Mouse (Mus musculus): ENCODE measurements at regions not wholly inside any gene's neighbourhood (a gene's known extent, or its start where the extent isn't known, plus 50 kb on each side); places are given as distances from the start of the nearest gene placed in this dataset.

DNA sequence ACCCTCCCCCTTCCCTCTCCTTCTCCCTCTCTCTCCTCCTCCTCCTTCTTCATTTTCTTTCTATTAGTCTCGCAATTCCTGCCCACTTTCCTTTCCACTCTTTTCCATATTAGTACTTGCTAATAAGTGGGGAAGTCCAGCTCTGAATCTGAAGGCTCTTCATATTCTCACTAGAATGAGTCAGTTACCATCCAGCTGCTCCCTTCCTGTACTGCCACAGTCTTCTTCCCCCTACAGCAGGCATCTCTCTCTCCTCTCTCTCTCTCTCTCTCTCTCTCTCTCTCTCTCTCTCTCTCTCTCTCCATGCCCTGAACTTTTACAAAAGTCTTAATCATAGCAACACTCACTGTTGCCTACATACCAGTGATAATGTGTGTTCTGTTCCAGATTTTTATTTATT lies 226.6 kb upstream of the Pter start:
- ATAC-seq (ENCODE audit: low read depth), result no peak
- H3K4me3 ChIP-seq, result no peak overlapping the region
- WGBS, result 71% methylated on average over 1 of the region's 1 CpGs
- no peak overlapping the region for H3K4me2 ChIP-seq
- H3K9me3 ChIP-seq, result no peaks in the 10 kb centered on the region
- no peaks in the 10 kb centered on the region for H3K4me1 ChIP-seq (replicated peaks)
- no peak overlapping the region for H3K27ac ChIP-seq (replicated peaks)
- no peak overlapping the region for H3K9ac ChIP-seq
- no peaks in the 10 kb centered on the region for H3K36me3 ChIP-seq
- no peaks in the 10 kb centered on the region for H3K27me3 ChIP-seq

DNA sequence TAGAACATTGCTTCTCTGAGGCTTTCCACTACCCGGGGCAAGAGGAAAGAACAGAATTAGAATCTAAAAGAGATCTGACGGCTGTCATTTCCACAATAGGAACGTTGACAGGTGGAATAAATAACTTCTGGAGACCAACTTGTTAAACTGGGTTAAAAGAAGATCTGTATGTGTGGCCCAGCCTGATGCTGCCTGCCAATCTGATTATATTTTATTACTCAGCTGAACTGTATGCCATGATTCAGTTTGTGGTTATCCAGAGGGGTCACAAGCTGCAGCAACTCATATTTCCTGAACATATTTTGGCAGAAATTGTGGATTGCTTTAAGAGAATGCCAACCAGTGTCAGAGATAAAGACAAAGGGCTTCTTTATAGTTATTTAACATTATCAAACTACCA lies 224.5 kb upstream of the Pter start:
- Histone ChIP-seq H3K9me3 (no peaks in the 10 kb centered on the region), H3K4me3 (no peak overlapping the region), H3K4me1 (replicated peaks) (no peaks in the 10 kb centered on the region), H3K36me3 (no peaks in the 10 kb centered on the region), H3K27ac (replicated peaks) (no peak overlapping the region), H3K9ac (no peak overlapping the region), H3K4me2 (no peak overlapping the region), H3K27me3 (no peaks in the 10 kb centered on the region)
- ATAC-seq (ENCODE audit: low read depth), result no peak
- 69% methylated on average over 3 of the region's 3 CpGs for WGBS

DNA sequence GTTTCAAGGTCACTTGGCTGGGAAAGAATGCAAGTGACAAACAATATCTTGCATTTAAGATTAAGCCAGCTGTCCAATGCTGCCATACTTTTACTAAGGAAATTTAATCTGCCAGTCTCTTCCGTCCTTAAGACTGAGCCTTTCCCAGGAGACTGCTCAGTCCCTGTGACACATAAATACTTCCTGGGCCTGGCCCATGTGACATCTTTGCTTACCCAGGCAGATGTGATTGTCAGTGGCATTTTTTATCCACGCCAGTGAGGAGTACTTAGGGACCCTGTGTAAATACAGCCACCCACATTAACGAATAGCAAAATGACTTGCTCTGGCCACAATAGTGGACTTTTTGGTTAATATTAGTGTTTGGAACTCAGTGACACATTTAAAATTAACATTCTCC lies 216.3 kb upstream of the Pter start:
- no peak overlapping the region for H3K27ac ChIP-seq (replicated peaks)
- H3K9me3 ChIP-seq, result no peaks in the 10 kb centered on the region
- no peaks in the 10 kb centered on the region for H3K36me3 ChIP-seq
- H3K4me2 ChIP-seq, result no peak overlapping the region
- 52% methylated on average over 3 of the region's 3 CpGs for whole genome bisulfite sequencing
- no peak for ATAC-seq (ENCODE audit: low read depth)
- H3K27me3 ChIP-seq, result no peaks in the 10 kb centered on the region
- no peak overlapping the region for H3K4me3 ChIP-seq
- no peak overlapping the region for H3K9ac ChIP-seq
- peaks cover 7% of the 10 kb centered on the region for H3K4me1 ChIP-seq (replicated peaks)

DNA sequence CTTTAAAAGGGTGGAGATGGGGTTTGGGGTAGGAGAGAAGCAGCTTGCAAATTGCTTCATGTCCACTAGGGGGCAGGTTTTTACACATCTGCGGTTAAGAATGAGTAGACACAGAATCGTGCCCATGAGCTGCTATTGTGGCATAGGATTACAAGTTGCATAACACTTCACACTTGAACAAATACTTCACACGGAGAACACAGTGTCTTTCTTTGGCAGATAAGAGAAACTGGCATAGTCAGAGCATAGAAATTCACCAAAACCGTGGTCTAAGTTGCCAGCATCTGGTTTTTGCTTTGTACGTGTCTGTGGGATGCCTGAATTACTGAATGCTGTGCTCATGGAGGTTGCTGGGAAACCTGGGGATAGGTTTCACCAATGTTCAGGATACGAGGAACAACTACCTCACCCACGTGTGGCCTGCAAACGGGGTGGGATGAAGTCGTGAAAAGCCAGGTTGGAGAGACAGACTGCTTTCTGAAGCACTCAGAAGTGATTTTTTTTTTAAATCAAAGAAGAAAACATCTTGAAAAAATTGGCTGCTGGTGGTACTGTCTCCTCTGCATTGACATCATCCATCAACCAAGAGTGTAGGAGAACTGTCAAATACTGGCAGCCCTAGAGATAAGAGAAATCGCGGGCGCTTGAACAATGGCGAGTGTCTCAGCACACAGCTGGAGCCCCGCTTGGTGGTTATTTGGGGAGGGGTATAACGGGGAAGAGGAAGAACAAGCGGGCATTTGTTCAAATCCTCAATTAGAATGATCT lies 214.5 kb upstream of the Pter start:
- Histone ChIP-seq H3K4me1 (replicated peaks) (peaks cover 7% of the 10 kb centered on the region), H3K27ac (replicated peaks) (no peak overlapping the region), H3K27me3 (no peaks in the 10 kb centered on the region), H3K4me3 (no peak overlapping the region), H3K4me2 (peak overlapping the region; percentile 37), H3K9me3 (no peaks in the 10 kb centered on the region), H3K36me3 (no peaks in the 10 kb centered on the region), H3K9ac (no peak overlapping the region)
- 47% methylated on average over 16 of the region's 16 CpGs for WGBS
- peak; percentile 74 for ATAC-seq (ENCODE audit: low read depth)

DNA sequence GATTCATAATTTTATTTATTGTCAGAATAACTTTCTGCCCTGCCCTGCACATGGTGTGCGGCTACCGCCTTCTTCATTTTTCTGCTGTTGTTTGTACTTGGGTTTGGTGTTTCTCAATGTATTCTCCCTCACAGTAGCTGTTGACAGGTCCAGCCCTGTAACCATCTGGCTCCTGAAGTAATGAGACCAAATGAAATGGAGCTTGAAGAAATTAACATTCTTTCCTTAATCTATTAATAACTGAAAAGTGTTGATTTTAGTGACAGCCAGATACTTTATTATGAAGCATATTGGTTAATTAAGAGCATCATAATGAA lies 214.0 kb upstream of the Pter start:
- H3K27ac ChIP-seq (replicated peaks), result no peak overlapping the region
- no peak overlapping the region for H3K4me3 ChIP-seq
- 82% methylated on average over 2 of the region's 2 CpGs for WGBS
- peak overlapping the region; percentile 37 for H3K4me2 ChIP-seq
- no peak overlapping the region for H3K9ac ChIP-seq
- no peaks in the 10 kb centered on the region for H3K27me3 ChIP-seq
- H3K9me3 ChIP-seq, result no peaks in the 10 kb centered on the region
- peak; percentile 61; the same call in 1 of the 2 replicates for ATAC-seq (ENCODE audit: low read depth)
- H3K4me1 ChIP-seq (replicated peaks), result peaks cover 7% of the 10 kb centered on the region
- H3K36me3 ChIP-seq, result no peaks in the 10 kb centered on the region

DNA sequence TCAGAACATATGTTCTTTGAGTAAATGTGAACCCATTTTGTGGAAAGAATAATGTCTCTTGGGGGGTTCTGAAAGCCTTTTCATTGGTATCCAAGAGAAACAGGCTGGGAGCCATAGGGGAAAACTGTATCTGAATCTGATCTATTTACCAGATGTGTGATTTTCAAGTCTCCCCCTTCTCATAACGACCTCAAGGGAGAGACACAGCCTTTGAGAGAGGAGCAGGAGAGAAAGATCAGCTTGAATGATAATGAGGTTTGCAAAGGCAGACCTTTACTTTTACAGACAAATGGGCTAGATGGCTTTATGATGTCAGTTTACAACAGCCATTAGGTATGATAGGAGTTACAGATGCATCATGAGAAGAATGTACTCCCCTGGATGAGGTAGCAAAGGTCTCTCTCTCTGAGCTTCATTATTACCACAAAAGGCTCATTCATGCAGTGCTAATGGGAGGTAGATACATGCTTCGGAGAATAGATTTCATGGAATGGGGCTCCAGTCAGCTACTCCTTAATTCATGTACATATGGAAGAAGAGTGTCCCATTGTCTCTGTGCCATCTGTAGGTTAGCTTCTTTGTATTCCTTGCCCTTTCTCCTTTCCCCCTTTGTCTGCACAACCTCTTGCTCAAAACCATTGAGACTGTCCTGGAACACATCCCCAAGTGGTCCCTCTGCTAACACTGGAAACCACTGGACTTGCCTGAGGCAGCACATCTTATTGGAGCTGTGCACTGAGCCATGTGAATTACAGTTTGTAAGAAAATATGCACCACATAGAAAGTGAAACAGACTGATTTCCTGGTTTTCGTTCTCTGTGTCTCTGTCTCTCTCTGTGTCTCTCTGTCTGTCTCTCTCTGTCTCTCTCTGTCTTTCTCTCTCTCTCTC lies 207.5 kb upstream of the Pter start:
- Histone ChIP-seq H3K36me3 (no peaks in the 10 kb centered on the region), H3K4me1 (replicated peaks) (peaks cover 10% of the 10 kb centered on the region), H3K9me3 (no peaks in the 10 kb centered on the region), H3K4me2 (no peak overlapping the region), H3K27me3 (no peaks in the 10 kb centered on the region), H3K9ac (no peak overlapping the region), H3K4me3 (no peak overlapping the region), H3K27ac (replicated peaks) (peak overlapping the region; percentile 23; the same call in 1 of the 2 replicates)
- 20% methylated on average over 3 of the region's 3 CpGs for WGBS
- peak; percentile 76 for ATAC-seq (ENCODE audit: low read depth)

DNA sequence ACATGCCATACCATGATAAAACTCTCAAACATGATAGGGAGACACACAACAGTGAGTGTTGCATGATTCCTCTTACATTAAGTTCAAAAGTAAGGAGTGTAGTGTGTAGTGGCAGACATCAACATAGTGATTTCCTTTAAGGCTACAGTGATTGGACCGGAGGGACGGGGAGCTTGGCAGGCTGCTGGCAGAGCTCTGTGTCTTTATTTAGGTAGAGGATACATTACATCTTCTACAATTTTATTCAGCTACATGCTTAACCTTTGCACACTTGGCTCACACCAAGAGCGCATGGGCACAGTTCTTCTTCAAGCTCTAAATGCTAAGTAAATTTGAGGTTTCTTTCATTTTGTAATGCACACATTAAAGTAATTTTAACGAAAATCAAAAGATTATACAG lies 194.6 kb upstream of the Pter start:
- no peak for ATAC-seq (ENCODE audit: low read depth)
- no peaks in the 10 kb centered on the region for H3K27me3 ChIP-seq
- H3K27ac ChIP-seq (replicated peaks), result no peak overlapping the region
- WGBS, result 80% methylated on average over 4 of the region's 4 CpGs
- H3K9me3 ChIP-seq, result no peaks in the 10 kb centered on the region; the same call in 1 of the 2 replicates
- H3K36me3 ChIP-seq, result no peaks in the 10 kb centered on the region
- H3K4me1 ChIP-seq (replicated peaks), result no peaks in the 10 kb centered on the region
- no peak overlapping the region for H3K4me2 ChIP-seq
- no peak overlapping the region for H3K4me3 ChIP-seq
- H3K9ac ChIP-seq, result no peak overlapping the region

DNA sequence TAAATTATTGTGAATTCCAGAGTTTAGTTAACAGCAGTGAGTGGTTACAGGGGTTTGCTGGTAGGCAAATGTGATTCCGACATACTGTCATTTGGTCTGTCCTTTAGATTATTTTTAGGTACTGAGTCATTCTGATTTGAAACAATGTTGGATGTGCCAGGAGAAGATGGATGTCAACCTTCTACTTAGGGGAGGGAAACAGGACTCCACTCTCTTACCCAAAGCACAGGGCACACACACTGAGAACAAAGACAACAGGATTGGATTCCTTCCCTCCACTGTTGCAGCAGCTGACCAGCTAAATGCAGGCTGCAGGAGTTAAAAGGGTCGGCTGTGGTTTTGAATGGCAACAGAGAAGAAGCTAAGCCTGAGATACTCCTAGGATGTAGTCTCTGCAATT lies 186.7 kb upstream of the Pter start:
- no peak overlapping the region for H3K27ac ChIP-seq (replicated peaks)
- no peak for ATAC-seq (ENCODE audit: low read depth)

DNA sequence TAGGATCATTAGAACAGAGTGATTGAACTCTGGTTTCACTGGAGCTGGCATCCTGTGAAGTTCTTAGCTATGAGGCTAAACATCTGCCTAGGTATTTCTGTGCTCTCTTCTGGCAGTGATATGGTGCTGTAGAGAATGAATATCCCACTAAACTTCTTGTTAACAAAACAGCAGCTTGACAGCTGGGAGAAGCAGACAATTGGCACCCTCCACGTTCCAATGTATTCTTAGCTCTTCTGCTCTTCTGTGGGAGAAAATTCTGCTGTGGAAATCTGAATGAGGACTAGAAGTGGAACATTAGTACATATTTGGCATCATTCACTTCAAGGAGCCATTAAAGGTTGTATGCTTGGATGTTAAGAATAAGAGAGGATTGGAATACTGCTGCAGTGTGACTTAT lies 177.0 kb upstream of the Pter start:
- Histone ChIP-seq H3K36me3 (no peaks in the 10 kb centered on the region), H3K9ac (no peak overlapping the region), H3K9me3 (no peaks in the 10 kb centered on the region), H3K4me3 (no peak overlapping the region), H3K4me1 (replicated peaks) (no peaks in the 10 kb centered on the region), H3K27me3 (no peaks in the 10 kb centered on the region), H3K4me2 (no peak overlapping the region), H3K27ac (replicated peaks) (no peak overlapping the region)
- ATAC-seq (ENCODE audit: low read depth), result no peak
- 88% methylated on average over 1 of the region's 1 CpGs for WGBS

More for the DNA sequence above, 186.7 kb upstream of the Pter start:
- Histone ChIP-seq H3K9ac (no peak overlapping the region), H3K36me3 (no peaks in the 10 kb centered on the region), H3K4me1 (replicated peaks) (no peaks in the 10 kb centered on the region), H3K4me3 (no peak overlapping the region), H3K27me3 (no peaks in the 10 kb centered on the region), H3K9me3 (no peaks in the 10 kb centered on the region), H3K4me2 (no peak overlapping the region)
- WGBS, result 56% methylated on average over 2 of the region's 2 CpGs

DNA sequence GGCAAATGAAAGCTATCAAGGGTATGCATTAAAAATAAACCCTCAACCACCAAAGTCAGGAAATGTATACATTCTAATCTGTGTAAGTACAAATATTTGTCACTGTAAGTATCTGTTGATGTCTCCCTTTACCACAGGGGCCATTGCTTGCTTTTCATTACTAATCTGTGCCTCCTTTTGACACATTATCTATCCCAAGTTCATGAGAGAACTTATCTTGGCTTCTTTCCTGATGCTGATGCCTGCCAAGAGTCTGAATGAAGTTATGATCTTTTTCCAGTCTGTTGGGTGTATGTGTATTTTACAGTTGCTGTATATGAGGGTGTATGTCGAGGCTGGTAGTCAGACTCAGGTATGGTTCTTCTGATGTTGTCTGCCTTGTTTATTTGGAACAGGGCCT lies 165.0 kb upstream of the Pter start:
- no peak for ATAC-seq (ENCODE audit: low read depth)
- Histone ChIP-seq H3K36me3 (no peaks in the 10 kb centered on the region), H3K4me1 (replicated peaks) (no peaks in the 10 kb centered on the region), H3K9me3 (no peaks in the 10 kb centered on the region), H3K4me3 (no peak overlapping the region), H3K4me2 (no peak overlapping the region), H3K9ac (no peak overlapping the region), H3K27me3 (no peaks in the 10 kb centered on the region), H3K27ac (replicated peaks) (no peak overlapping the region)
- 80% methylated on average over 1 of the region's 1 CpGs for WGBS

DNA sequence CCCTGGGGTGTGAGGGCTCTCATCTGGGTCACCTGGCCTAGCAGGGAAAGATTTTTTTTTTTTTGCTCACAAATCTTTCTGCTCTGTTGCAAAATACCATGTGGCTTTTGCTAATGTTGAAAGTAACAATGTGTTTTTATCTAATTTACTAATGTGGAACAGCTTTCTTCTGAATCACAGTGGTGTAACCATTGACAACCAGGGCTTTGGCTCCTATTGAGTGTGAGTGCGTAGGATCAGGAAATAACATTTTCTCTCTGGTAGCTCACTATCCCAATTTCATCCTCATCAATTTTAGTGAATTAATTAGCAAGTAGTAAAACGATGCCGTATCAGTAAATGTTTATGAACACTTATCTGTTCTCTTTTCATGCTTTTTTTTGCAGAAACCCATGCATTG lies 163.9 kb upstream of the Pter start:
- WGBS, result 85% methylated on average over 3 of the region's 3 CpGs

DNA sequence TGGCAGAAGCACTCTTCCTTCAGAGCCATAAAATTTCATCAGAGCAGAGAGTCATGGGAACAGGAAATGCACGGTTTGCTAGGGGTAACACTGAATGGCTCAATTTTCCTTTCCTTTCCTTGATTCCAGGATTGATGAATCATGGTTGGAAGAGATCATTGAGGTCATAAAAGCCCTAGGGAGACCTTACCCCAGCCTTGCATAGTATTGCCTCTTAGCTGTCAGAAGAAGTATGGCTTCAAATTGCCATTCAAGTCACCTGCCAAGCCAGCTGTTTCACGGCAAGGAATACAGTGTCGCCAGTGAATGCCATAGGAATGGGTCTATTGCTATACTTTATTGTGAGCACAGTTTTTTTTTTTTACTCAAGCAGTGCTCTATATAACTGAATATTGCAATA lies 162.4 kb upstream of the Pter start:
- H3K4me3 ChIP-seq, result no peak overlapping the region
- ATAC-seq (ENCODE audit: low read depth), result no peak
- 85% methylated on average over 3 of the region's 3 CpGs for WGBS

More for the DNA sequence above, 163.9 kb upstream of the Pter start:
- no peaks in the 10 kb centered on the region for H3K9me3 ChIP-seq
- no peak for ATAC-seq (ENCODE audit: low read depth)
- H3K4me1 ChIP-seq (replicated peaks), result no peaks in the 10 kb centered on the region
- H3K36me3 ChIP-seq, result no peaks in the 10 kb centered on the region
- no peak overlapping the region for H3K27ac ChIP-seq (replicated peaks)
- no peak overlapping the region for H3K9ac ChIP-seq
- no peak overlapping the region for H3K4me3 ChIP-seq
- H3K27me3 ChIP-seq, result no peaks in the 10 kb centered on the region
- H3K4me2 ChIP-seq, result no peak overlapping the region

More for the DNA sequence above, 162.4 kb upstream of the Pter start:
- Histone ChIP-seq H3K9ac (no peak overlapping the region), H3K27ac (replicated peaks) (no peak overlapping the region), H3K9me3 (no peaks in the 10 kb centered on the region), H3K4me2 (no peak overlapping the region), H3K27me3 (no peaks in the 10 kb centered on the region), H3K36me3 (no peaks in the 10 kb centered on the region), H3K4me1 (replicated peaks) (no peaks in the 10 kb centered on the region)

All from neural tube, embryonic 13.5 days (tissue).